Mouse (Mus musculus) urinary bladder, postnatal 25 days (tissue): ENCODE measurements around the gene Cetn3.

Experiments used
- DNase-seq: peaks from one replicate; pipeline ENCODE4 v3.0.0; 2022; ENCODE audit warnings: low spot score

Cetn3 gene

DNA sequence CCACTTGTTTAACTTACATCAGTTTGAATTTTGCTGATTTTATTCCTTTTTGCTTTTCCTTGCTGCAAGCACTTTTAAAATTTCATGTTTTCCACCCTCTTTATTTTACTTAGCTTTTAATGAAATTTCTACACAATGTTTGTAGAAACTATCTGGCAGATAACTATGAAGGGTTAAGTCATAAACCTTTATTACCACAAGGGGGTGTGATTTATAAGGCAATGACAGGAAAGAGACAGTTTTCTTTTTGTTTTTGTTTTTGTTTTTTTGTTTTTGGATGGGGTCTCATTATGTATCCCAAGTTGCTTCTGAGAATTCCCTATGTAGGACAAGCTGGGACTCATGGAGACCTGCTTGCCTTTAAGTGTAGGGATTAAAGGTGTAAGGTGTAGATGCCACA lies 39.9 kb downstream of the Cetn3 start:
- DNase-seq = no peak

DNA sequence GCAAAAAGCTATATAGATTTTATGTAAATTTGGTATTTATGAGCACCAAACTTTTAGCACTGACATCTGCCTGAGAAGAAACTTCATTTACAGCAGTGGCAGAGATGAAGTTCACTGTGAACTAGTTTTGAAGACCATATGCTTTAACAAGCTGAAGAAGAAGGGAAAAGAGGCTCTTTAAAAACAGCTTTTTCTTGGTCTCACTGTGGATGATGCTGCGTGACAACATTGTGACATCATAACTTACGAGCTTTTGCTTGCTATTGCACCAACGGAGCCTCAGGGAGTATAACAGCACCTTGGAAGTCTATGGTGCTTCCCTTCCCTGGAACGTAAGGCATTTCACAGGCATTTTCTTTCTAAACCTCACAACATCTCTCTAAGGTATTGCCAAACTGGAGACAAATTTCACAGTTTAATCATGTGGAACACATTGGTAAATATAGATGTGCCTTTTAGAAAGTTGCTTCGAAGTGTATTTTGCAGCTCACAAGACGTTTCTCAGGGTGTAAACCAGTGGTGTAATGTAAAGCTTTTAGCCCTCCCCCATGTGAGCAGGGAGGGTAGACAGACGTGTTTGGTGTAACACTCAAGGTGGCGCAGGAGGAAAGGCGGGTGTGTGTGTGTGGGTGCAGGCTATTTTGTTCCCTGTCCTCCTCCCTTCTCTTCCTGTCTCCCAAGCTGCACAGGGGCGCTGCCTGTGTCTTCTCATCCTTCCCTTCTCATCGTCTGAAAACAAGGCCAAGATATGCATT lies 41.9 kb downstream of the Cetn3 start:
- DNase-seq = no peak

DNA sequence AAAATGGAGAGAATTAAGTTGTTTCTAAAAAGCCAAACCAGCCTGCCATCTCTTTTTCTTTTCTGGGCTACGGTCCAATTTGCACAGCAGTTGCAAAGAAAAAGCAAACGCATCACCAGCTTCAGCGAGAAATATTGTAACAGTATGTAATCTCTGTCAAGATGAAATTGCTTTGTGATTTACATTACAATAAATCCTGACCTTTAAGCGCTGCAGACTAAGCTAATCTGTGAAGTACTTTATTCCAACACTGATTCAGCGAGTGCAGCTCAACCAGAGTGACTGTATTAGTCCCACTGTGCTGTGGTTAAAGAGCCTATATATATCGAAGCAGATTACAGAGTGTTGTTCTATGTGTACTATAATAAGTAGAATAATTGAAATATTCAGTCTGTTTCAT lies 45.6 kb downstream of the Cetn3 start:
- no peak for DNase-seq

DNA sequence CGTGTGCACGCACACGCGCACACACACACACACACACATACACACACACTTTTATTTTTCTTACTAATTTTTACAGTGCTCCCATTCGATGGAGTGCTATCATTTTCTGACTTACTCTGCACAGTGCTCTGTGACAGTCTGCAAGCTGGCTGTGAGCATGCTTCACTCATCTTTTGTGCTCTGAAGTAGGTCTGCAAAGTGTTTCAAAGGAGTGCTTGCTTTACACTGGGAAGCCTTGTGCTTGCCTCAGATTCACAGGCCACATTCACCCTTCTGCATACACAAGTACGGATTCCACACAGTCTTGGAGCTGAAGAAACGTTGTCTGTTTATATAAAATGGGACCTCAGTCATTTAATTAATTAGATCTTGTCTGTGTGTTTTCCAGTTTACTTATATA lies 49.0 kb downstream of the Cetn3 start:
- no peak for DNase-seq

DNA sequence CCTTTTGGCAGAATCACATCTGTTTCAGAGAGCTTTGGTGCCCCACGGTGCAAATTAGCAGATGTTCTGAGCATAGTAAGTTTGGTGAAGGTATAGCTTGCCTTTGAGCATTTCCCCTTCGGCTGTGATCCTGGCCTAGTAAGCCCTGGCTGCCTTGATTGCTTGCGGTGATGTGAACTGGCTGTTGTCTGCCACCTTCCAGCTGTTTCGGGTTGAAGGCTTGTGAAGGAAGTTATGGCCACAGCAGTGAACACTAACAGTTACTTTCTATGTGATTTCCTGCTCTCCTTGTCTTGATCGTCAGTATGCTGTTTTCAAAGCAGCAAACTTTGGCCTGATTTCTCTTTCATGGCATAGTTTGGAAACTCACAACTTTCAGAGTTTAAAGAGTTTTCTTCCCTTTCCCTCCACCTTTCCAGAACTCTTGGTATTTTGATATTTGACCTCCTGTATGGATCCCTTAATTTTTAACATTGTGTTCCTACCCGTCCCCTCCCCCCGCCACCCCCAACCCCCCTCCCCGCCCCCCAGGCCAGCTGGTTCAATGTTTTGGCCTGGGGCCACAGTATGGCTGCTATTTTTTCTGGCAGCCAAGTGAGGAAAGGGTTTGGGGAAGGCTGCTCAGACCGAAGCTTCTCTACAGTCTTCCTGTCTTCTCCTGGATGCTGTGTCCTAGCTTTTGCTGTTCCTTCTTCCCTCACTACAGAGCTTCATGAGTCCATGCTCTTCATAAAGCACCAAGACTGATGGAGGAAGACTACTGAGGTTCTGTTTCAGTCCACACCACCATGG lies 53.7 kb downstream of the Cetn3 start:
- DNase-seq = no peak

DNA sequence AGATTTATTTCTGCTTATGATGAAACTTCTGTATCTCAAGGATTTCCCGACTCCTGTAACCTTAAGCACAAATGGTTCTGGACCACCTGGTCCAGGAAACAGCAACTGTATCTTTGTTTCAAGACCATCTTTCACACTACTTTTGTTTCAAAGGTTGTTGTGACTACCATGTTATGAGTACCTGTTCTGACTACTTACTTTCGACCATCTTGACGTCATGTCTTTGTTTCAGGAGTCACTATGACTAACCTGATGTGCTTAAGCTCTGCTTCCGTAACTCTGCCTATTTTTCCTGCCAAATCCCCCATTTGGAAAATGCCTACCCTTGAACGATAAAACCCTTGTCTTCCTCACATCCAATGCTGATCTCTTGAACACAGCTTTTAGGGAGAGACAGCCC lies 55.1 kb downstream of the Cetn3 start:
- no peak for DNase-seq

DNA sequence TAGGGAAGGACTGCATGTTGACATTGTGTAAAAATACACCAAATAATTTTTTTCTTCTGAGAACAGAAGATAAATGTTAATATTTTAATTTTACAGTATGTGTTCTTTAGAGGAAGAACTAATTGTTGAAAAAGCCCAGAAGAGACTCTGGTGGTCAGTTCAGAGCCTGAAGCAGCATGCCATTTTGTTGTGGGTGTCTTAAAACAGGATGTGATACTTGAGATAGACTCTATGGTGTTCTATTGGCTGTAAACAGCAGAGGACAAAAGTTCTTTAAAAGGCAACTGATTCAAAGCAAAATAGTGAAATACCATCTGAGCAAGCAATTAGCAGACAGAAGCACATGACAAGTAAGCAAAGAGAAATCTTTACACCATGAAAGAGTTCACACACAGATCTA lies 56.1 kb downstream of the Cetn3 start:
- no peak for DNase-seq

DNA sequence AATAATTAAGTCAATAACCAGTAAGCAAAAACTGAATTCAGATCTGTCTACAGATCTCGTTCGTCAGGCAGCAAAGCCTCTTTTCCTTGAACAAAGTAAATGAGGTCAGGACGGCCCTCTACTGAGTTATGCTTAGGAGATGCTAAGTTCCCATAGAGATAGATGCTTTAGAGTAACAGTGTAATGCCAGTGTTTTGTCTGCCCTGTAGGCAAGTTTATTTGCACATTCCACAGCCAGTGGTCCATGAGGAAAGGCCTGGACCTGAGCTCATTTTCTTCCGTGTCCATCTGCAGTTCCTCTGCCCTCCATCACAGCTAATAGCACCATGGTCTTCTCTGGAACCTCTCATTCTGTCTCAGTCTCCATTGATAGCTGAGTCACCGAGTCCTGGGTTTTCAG lies 57.4 kb downstream of the Cetn3 start:
- DNase-seq = no peak

DNA sequence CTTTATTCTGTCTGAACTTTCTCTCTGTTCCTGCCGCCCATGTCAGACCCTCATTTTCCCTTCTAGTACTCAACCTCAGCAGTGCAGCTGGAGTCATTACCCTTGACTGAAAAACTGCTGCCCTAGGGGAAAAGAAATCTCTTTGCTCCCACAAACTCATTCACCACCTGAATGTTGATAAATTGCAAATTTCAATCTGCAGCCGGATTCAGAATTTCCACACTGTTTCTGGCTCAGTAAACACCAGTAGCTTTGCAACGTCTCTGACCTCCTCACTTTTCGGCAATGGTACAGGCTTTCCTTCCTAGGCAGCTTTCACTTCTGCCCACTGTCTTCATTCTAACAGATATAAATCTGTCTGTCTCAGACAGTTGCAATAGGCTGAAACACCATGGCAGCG lies 57.8 kb downstream of the Cetn3 start:
- no peak for DNase-seq

DNA sequence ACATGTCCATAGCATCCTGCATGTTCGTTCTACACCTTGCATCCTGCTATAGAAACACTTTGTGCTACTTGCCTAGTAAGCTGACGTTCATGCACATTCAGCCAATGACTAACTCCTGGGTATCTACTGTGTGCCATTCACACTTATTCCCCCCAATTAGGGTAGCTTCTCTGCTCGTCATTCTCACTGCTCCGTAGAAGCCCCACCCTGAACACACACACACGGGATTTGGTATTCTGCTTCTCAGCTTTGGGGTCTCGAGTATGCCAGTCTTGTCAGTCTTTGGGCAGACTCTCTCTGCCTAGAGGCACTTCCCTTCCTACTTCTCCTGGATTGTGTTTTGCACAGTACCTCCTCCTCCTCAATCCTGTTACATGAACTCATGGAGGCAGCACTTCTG lies 59.4 kb downstream of the Cetn3 start:
- DNase-seq = no peak
